Mouse (Mus musculus): ENCODE results near the gene Plac1. TPM values are rescaled to one million over a fixed set of nuclear protein-coding genes. Genes with fewer than 3 reads are reported as not detected.
A peak's percentile ranks its signal among the peaks of the same experiment; 100 is the strongest.
"Not testable (repeated sequence)": the region's sequence is repeated elsewhere in the genome, so short reads cannot be mapped to it uniquely, and the experiment has no call there.

The Plac1 gene
- not detected in 2 replicates for total RNA-seq (2021)
- long read RNA-seq, experiment 1, result 0 reads
- long read RNA-seq, experiment 2, result 0 reads

- no peak for DNase-seq
These were observed at the start of gene Plac1 for GRCm38 (mm10) chrX:53240011-53240410. Plac1 (minus strand) TSS chrX:53240111.

DNA sequence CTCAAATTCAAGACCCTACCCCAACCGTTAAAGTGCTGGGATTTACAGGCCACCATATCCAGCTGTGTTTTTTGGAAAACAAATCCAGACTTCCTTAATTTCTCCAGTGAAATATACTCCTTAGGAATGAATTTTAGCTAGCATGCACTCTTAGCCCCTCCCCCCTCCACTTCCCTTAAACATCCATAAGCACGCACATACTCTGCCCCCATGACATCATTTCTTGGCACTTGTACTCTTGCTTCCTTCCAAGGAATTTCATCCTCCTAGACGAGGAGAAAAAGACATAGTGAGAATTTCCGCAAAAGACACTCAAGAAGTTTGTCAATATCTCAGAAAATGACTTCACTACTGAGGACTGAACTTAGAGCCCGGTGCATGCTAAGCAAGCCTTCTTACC is 48.0 kb upstream of the Plac1 start:
- DNase-seq, result no peak

DNA sequence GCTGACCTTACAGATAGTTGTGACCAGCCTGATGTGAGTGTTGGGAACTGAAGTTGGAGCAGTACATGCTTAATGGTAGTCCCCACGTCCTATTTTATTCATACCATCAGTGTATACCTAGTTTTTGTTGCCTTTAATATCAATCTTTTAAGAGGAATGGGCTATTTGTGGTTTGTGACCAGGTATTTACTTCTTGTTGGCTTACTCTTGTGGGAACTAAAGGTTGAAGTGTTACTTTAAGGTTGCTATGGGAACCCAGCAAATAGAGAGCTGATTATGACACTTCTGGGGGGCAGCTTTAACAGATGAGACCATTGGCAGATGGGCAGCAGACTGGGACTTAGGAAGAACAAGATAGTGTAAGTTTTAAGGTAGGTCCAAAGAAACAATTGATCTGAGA is 33.2 kb upstream of the Plac1 start, which contains the start of gene Fam122c:
Gene Fam122c (plus strand): TSS at position 301 of the 400 bp plus-strand sequence.
- DNase-seq, result no peak

DNA sequence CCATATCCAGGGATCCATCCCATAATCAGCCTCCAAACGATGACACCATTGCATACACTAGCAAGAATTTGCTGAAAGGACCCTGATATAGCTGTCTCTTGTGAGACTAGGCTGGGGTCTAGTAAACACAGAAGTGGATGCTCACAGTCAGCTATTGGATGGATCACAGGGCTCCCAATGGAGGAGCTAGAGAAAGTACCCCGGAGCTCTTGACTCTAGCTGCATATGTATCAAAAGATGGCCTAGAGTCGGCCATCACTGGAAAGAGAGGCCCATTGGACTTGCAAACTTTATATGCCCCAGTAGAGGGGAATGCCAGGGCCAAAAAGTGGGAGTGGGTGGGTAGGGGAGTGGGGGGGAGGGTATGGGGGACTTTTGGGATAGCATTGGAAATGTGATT is 31.7 kb upstream of the Plac1 start:
- not testable (repeated sequence) for DNase-seq

GRCm38 (mm10) chrX:53270063-53270432 is 30.1 kb upstream of the Plac1 start:
- DNase-seq, result no peak

DNA sequence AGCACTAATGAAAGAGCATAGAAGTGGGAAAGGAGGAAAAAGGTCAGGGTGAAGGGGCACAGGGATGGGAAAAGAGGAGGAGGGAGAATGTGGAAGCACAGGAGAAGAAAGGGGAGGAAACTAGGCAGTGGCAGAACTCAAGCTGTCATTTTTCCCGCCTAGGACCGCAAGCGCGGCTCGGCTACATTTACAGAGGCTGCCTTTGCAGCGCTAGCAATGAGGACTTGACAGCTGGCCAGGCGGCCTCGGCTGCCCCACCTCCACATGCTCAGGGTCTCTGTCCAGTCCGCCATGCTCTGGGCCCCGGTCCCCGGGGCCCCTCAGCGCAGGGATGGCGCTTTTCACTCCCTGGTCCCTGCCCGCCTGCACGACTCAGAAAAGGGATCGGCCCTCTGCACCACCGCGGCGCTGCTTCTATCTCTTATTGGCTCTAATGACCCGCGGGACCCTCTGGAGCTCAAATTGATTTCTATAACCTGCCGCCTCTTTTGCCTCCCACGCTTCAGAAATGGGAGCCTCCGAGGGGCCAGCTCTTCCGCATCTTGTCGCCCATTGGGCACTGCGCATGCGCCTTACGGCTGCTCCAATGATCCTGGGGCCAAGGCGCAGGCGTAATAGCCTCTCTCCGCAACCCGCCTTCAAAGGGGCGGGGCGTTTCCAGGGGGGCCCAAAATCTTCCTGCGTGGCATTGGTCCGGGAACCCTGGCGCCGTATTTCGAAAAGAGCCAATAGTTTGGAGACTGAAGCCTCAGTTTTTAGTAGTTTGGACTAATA is 29.6 kb upstream of the Plac1 start, which contains the start of gene Fam122b:
Gene Fam122b (minus strand): TSS at position 517 of the 774 bp plus-strand sequence.
- peak; percentile 95 for DNase-seq

- DNase-seq, result peak; percentile 86
These were observed 28.9 kb upstream of the Plac1 start for GRCm38 (mm10) chrX:53268856-53269255.

GRCm38 (mm10) chrX:53266186-53266585 is 26.3 kb upstream of the Plac1 start:
- peak; percentile 6 for DNase-seq

- DNase-seq, result no peak
These were observed 15.3 kb upstream of the Plac1 start for GRCm38 (mm10) chrX:53255195-53255594.

GRCm38 (mm10) chrX:53237971-53238370 is 1.9 kb downstream of the Plac1 start:
- no peak for DNase-seq

GRCm38 (mm10) chrX:53236404-53236803 is 3.5 kb downstream of the Plac1 start:
- DNase-seq, result no peak

DNA sequence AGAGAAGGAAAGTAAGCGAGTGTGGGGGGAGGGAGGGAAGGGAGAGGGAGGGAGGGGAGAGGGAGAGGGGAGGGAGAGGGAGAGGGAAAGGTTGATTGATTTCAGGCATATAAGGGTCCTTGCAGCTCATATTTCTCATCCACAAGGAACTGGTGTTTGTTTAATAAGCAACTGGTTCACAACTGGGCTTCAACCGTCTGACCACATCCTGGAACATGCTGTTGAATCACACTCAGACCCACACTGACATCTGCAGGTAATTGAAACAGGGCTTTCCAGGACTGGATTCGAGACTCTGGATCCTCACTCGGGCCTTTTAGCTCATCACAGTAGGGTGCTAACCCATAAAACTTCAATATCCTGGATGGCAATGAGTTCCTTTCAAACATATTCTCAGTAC is 6.2 kb downstream of the Plac1 start:
- peak; percentile 32 for DNase-seq

GRCm38 (mm10) chrX:53231965-53232364 is 7.9 kb downstream of the Plac1 start:
- peak; percentile 9 for DNase-seq

- no peak for DNase-seq
These were observed 15.5 kb downstream of the Plac1 start for GRCm38 (mm10) chrX:53224353-53224944.

- DNase-seq, result no peak
These were observed 19.1 kb downstream of the Plac1 start for GRCm38 (mm10) chrX:53220855-53221254.

GRCm38 (mm10) chrX:53214557-53215229 is 25.2 kb downstream of the Plac1 start:
- no peak for DNase-seq

- DNase-seq, result no peak
These were observed 26.1 kb downstream of the Plac1 start for GRCm38 (mm10) chrX:53213838-53214237.

GRCm38 (mm10) chrX:53212485-53212884 is 27.4 kb downstream of the Plac1 start:
- DNase-seq, result no peak

GRCm38 (mm10) chrX:53211756-53212483 is 28.0 kb downstream of the Plac1 start:
- DNase-seq, result peak; percentile 79

DNA sequence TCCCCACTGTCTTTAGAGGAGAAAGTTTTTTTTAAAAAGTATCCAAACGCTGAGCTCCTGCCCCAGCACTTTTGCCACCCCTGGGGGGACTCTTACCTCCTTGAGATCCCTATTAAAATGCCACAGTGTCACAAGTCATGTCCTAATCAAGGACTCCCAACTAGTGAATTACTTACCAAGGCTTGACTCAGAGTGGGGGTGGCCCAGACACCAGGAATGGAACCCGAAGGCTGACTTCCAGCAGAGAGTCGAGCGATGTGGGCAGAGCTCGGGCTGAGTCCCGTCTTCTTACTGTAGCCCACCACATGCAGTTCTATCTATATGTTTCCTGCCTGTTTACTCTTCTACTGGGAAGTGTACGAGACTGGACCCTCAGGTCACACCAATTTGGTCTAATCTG is 30.5 kb downstream of the Plac1 start:
- peak; percentile 51 for DNase-seq

DNA sequence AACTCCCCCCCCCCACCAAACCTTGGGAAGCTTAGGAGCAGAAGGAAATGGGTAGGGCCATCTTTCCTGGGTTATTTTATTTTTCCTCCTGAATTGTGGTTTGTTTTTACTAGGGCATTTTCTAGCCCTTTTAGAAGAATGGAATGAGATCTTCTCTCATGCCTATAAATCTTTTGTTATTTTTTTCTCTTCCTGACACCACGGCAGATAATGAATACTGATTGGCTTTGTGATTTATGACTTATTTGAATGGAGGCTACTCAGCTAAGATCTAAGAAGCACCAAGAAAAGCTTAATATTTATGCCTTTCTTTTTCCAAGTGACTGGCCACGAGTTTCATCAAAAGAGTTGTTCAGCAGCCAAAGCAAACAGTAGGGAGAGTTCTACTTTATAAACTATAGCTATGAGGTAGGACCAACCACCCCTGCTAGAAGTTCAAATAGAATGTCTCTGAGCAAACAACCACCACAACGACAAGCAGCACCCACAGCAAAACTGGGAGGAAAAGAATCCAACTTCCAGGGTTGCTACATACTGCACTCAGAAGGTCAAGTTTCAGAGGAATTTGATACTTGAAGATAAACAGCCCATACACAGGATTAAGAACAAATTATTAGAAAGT is 35.1 kb downstream of the Plac1 start:
- DNase-seq, result no peak

GRCm38 (mm10) chrX:53201616-53202015 is 38.3 kb downstream of the Plac1 start:
- no peak for DNase-seq

Measured in adrenal gland, postnatal 14 days (tissue).